Mouse (Mus musculus): ENCODE measurements at regions not wholly inside any gene's neighbourhood (a gene's known extent, or its start where the extent isn't known, plus 50 kb on each side); places are given as distances from the start of the nearest gene placed in this dataset.
A peak's percentile ranks its signal among the peaks of the same experiment; 100 is the strongest.

DNA sequence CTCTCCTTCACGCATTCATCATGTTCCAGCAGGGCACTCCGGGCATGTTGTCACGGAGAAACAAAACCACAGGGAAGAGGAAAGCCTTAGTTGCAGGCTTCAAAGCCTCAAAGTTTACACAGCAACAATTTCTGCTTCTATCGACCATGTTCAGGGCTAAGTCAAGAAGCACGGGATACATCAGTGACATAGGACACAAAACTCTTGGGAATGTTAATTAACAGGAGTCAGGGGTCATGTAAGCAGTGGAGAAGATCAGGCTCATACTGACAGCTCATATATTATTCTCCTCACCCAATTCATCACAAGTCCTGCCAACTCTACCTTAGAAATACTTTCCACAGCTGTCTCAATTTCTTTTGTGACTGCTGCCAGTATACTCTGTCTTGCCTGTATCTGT is 133.0 kb upstream of the Btbd3 start:
- DNase-seq: no peak

DNA sequence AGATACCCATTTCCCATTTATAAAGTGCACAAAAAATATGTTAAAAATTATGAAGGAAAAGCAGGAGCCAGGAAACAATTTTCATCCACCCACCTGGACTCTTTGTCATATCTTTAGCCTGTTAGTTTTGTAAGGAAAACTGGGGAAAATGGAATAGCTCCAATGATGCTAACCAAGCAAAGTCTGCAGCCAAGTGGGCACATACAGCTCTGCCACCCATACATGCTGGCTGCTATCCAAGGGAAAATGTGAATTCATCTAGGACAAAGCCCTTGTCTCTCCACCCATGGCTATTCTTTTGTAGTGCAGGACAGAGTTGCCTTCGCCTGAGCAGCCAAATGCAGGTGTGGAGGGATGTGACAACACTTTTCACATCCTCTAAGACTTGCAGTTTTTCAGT is 135.5 kb upstream of the Btbd3 start:
- no peak for DNase-seq

DNA sequence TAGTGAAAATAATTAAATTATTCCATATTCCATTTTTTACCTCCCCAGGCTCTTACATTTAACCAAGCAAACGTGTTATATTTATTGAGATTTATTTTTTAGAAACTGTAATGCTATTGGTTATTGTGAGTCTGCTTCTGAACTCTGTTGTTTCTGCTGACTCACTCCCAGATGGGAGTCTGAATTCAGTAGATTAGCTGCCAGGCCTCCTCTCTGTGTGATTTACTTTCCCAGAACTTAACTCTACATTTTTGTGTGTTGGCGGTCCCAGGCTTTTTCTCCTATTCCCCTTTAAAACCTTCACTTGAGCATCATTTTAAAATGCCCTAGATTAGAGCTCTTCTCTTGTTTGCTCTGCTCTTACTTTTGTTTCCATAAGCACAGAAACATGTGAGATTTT is 136.2 kb upstream of the Btbd3 start:
- no peak for DNase-seq

DNA sequence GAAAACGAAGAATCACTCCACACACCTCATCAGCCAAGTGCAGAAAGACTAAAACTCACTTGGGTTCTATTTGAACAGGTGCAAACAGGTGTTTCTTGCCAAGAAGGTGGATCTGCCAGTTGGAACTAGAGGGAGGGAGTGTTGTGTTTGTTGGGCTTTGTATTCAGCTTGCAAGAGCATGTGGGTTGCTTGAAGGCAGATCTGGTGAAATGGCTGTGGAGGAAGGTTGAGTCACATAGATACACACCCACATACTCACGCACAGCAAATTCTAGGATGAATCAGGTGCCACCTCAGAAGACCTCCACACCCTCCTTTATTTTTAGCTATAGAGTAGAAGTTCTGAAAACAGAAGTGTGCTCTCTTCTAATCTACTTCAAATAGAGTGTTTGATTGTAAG is 156.6 kb upstream of the Btbd3 start:
- no peak for DNase-seq

DNA sequence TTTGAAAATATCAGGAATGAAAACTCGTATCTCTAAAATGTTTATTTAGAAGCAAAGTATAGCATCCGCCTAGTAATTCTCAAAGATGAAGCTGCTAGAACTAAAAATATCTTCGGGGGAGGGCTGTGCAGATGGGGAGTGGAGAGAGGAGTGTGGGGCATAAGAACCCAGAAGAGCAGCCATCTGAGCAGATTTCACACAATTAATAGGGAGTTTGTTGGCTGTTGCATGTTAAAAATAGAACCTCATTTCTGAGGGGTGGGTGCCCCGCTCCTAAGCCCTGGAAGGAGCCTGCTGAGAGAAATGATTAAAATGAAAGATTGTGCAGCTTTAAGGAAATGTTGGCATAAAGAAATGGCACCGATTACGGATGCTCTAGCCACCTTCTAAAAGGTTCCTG is 171.0 kb upstream of the Btbd3 start:
- no peak for DNase-seq

DNA sequence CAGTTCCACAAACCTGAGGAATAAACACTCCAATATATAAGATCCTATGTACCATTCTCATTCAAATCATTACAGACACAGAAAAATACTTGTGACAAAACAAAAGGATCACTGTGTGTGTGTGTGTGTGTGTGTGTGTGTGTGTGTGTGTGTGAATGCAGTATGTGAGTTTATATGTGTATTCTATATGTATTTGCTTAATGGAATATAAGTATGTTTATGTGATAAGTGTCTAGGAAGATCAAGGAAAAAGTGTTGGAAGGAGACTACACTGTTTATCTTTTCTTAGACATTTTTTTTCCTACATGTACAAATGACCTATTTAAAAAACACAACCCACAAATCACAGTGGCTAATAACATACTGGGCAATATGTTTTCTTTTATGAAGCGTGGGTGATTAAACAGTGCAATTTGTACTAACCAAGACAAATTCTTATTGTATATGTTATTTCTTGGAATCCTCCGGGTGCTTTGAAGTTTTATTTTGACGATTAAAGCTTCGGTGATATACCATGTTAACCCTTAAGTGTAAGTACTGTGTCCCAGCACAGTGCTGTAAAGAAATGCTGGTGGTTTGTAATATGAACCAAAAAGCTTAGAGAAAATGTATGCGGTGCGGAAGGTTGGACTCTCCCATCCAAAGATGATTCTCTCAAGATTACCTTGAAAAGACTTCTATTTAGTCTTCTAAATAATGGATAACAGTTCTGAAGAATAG is 171.6 kb upstream of the Btbd3 start:
- no peak for DNase-seq

DNA sequence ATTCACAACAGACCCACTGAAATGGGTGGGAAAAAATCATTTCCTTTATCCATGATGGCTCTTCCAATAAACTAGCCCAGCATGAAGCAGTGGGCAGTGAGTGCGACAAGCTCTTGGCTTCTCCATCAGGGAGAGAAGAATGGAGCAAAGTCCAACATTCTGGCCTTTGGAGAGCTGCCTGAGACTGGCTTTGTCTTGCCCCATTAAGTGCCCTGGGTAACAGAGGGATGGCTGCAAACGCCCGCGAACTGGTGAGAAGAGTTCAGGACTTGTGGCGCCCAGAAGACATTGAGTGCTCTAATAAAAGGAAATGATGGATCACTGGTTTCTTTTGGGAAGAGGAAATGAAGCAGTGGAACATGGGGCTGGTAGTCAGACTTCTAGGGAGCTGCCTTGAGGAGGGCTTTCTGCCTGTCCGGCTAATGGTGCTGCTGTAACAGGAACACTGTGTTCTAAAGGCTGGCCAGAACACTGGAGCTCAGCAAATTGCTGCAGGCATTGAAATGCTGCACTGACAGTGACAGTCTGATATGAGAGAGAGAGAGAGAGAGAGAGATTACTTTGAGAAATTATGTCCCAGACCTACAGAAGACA is 182.2 kb upstream of the Btbd3 start:
- DNase-seq: no peak

DNA sequence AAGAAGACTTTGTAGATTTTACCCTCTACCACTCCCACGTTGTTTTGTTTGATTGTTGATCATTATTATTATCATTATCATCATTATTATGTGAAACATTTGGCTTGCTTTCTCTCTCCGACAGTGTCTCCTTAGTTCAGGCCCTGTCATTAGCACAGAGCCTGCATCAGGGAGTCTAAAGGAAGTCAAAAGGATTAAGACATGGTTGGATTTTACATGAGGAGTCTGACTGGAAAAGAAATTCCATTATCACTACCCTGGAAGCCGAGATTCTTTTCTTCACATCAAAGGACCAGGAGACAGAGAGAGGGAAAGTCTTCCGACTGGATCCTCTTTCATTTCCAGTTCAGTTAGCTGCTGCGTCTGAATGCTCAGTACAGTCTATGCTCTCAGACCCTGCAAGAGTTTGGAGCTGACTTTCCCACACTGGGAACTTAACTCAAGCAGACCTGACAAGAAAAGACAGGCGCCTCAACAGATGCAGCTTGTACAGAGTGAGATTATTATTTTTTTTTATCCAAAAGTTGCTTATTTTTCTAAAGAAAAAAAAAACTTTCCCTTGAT is 184.1 kb upstream of the Btbd3 start:
- DNase-seq: no peak

DNA sequence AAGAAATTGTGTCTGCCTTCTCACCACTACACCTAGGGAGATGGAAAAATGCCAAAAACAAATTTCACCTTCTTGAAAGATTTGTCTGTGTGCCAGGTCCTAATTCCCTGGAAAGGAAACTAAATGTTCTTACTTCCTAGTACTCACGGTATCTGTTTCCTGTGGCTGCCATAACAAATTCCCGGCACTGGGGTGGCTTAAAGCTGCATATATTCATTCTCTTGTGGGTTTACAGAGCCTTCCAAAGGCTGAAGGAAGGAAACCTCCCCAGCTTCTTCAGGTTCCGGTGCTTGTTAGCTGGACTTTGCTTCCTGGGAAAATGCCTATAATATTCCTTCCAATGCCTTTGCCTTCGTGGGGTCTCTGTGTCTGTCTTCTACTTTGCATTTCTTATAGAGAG is 203.3 kb upstream of the Btbd3 start:
- DNase-seq: no peak

DNA sequence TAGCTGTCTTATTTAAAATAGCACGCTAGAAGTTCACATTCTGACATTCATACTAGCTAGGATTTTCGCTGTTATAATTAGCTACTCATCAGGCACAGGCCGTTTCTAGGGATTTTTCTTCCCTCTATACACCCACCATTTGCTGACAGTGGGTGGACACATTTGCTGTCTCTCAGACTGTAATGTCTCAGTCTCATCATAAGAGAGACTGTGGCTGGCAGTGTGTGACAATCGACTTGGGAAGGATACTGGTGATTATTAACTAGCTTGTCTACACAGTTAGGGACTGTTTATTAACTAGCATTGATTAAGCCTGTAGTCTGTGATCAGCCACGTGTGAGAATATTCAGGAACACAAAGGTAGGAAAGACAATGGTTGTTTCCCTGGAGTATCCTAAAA is 208.0 kb upstream of the Btbd3 start:
- no peak for DNase-seq

DNA sequence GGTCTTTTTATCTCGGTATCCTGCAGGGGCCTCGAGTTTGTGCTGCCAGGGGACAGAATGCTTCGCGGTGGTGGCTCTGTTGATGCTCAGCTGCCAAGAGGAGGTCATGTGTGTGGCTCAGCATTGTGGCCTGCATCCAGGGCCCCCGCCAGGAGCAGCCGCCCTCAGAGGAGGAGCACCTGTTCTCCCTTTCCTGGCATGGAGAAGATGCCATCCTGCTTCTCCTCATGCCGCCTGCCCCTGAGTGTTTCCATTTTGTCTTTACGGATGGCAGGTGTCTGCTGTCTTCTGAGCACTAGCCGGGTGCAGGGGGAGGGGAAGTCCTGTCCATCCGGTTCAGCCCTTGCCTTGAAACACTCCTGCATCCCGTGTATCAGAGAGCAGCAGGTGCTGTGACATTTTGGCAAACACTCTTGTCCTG is 208.6 kb upstream of the Btbd3 start:
- no peak for DNase-seq

DNA sequence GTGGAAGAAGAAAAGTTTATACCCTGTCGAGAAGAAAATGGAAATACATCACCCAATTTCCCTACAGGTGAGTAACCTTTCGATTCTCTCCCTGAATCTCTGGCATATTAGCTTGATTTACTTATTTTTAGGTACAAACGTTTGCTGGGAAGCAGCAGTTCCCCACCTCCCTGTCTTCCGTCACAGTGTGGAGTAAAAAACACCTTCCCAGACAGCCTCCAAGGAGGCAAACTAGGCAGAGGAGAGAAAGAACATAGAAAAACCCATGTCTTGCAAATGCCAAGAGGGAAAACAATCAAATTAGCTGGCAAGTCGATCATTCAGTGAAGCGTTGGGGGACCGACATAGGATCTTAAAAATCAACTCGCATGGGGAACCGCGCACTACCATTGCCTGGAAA is 209.0 kb upstream of the Btbd3 start:
- DNase-seq: no peak

DNA sequence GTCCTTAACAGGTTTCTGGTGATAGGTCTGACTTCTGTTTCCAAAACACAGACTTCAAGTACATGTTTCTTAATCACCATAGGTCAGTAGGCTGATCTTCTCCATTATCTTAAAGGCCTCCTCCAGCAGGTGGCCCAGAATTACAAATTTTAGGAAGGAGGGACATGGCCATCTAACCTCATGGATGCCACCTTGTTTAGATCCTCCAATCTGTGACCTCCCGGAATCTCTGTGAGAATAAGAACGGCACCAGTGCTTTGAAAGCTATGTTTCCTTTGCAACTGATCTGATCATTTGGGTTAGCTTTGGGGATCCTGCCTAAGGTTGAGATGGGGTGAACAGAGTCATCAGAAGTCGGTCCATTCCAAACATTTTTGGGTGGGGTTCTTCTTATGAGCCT is 209.4 kb upstream of the Btbd3 start:
- DNase-seq: no peak

DNA sequence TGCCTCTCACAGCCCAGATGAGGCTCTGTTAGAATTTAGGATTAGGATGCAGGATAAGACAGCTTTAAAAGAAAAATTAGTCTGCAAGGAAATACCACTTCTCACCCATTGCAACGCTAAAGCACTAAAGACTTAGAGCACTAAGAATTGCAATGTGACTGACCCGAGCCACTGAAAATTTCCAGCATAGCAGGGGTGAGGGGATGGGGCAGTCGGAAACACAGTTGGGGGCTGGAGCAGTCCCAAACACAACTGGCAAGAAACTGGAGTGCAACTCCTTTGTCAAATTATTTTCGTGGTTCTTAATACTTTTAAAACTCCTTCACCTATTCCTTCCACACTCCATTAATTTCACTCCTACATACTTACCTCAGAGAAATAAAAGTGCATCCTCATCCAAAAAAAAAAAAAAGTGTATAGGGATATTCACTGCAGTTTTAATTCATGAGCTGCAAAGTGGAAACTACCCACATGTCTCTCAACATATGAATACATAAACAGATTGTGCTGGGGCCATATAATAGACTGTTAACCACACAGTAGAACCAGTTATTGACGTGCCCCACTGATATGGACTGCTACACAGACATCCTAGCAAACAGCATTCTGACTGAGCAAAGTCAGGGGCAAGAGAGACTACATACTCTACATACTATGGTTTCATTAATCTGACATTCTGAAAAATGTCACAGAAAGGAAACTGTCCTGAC is 210.3 kb upstream of the Btbd3 start:
- no peak for DNase-seq

DNA sequence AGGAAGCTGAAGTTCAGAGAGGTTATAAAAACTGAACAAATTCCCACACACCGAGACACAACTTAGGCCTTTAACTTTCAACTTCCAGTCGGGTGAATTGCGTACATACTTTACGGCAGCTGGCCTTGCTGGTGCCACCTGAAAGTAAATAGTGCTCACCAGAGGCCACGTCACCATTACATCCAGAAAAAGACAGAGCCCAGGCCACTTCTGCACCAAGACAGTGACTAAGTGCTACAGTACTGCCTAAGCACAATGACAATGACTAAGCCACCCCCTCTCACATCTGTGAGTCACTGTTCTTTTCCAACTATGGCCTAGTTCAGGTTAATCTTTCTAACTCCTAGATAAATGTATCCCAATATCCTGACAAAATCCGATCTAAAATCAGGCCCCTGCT is 215.7 kb upstream of the Btbd3 start:
- DNase-seq: peak; percentile 15

DNA sequence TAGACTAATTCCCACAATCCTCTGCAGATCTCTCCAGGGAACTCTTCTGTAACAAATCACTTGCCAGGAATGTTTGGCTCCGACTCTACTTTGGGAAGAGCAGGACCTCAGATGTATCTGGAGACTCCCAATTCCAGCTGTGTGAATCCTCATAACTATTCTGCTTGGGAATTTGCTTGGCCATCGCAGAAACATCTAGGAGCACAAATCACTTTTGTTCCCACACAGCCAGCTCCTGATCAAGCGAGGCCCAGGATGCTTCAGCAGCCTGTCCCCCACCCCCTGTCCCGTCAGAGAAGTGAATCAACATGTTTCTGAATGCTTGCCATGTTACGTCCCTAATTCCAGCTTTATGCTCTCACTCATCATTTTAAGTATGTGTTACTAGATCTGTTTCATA is 216.1 kb upstream of the Btbd3 start:
- no peak for DNase-seq

DNA sequence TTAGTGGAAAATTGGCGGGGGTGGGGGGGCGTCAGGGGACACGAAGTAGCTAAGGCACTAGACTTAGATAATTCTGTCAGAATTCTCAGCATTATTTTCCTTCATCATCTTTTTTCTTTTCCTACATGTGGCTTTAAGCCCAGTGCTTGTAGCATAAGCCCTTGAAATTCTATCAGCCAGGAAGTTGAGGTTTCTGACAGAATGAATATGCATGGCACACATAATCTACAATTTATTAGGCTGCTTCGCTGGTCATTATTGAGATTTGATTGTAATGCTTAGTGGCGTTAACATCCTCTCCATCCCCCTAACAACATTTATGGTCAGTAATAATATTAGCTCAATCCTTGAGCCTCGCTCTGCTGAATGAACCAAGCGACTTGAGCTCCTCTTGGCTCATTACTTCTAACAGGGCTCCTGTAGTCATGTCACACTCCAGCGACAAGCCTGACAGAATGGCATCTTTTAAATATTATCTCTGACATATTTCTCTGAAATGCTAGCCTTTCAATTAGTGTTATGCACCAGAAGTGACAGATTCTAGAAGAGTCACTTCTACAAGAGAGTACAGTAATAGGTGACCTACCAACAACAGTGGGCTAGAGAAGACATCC is 222.1 kb upstream of the Btbd3 start:
- no peak for DNase-seq

DNA sequence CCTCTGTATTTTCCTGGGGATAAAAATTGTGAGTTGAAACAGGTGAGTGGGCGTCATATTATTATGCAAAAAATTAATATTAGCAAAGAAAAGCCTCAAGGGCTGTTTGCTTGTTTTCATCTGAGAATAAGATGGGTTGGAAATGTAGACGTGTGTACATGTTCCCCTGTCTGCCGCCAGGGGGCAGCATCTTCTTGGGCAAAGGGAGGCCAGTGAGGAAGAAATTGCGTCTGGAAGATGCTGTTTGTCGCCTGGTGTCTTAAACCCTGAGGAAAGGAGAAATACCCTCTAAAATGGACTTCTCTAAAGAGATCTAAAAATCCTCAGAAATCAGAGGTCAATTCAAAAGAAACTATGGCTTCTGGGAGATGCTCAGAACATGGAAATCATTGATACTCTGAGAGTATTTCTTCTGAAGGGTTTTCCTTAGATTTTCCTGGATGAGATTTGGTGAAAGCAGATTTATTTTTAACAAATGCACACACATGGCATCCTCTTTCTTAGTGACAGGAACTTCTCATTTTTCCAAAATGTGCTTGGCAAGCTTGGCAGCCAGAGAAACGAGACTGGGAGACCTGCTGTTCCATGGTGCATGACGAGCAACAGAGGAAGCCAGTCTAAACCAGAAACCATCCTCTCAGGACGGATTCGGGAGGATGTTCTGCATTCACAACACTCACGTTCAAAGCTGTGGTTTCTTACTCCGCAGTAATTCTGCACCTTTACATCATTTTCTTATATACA is 222.8 kb upstream of the Btbd3 start:
- peak; percentile 46 for DNase-seq

DNA sequence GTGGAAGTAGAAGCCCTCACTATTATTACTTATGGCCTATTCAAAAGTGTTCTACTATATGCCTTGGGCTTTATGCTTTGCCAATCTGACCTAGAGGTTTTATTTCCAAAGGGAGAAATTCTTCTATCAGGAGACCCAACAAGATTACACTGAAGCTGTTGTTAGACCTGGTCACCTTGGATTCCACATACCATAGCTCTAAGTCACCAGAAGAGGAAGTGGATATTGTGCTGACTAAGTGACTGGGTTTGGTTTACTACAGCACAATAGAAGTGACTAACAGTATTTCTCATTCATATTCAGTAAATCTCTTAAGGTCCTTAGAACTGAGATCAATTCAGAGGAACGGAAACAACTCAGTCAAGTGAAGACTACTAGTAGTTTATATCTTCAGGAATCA is 229.0 kb upstream of the Btbd3 start:
- DNase-seq: no peak

DNA sequence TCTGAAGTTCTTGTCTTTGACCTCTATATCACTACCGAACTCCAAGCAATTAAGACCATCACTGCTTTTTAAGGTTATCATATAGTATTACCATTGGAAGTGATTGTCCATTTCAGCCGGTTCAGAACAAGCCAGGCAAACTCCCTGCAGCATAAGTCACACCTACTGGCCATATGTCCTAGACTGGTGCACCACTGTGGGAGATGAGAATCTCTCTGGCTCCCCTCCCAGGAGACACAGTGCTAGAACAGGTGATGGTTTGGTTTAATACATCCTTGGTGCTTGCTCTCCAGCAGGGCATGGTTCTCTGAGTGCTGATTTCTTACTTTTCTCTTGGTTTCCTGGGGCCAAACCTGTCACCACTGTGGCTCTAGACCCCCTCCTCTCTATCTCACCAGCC is 232.8 kb upstream of the Btbd3 start:
- DNase-seq: no peak

DNA sequence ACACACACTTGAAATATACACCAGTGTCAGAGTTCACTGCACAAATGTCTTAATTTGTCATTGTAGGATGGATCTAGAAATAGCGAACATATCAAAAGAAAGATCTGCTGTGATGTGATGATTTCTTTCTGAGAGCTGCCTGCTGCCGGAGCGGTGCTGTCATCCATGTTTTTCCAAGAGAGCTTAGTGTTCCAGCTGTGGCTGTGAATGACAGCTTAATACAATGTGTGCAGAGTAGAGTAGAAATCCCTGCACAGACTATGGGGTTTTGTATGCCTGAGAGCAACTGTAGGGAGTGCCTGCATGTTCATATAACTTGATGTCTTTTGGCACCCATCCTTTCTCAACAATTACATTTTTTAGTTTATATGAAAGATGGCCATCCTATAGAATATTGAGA is 274.6 kb upstream of the Btbd3 start:
- no peak for DNase-seq

DNA sequence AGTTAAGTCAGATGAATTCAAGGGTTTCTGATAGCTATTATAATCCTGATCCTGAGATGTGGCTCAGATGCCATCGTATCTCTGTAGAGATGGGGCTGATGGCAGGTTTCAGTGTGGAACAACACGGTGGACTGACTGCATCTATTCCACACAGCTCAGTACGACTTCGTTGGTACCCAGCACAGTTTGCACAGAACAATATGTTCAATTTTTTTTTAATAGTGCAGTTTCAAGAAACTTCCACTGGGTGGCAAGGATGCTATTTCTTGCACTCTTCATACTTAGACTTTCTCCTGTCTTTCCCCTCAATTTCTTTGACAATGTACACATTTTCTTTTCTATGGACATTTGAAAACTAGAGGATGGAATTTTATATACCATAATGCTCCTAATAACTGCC is 278.6 kb upstream of the Btbd3 start:
- no peak for DNase-seq

DNA sequence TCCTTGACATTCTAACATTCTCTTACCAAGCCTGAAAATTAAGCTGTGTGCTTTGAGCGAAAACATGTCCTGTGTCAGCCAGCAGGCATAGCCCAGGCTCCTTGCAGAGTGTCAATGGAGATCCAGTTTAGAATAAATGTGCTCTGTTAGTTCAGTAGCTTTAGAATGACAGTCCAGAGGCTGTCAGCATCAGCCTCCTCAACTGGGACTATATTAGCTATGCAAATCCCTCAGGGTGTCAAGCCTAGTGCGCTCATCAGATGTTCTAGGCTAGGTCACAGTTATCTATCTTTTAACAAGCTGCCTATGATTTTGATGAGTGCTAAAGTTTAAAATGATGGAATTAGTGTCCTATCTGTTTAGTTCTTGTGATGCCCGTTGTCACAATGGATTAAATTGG is 281.7 kb upstream of the Btbd3 start:
- DNase-seq: no peak
